Mouse (Mus musculus) stomach, postnatal 0 days (tissue): ENCODE measurements around the gene Gria2. TPM values are rescaled to one million over a fixed set of nuclear protein-coding genes. Genes with fewer than 3 reads are reported as not detected.

Source experiments
- ATAC-seq: fragments of 200-750 bp; cut with Nextera tagmentation; 2 replicates; pipeline ENCODE4 v1.8.0; 2017; ENCODE audit not compliant: low FRiP score, low TSS enrichment
- DNase-seq: peaks from one replicate; pipeline ENCODE4 v3.0.0-alpha.2; 2016; ENCODE audit warnings: low spot score
- H3K27ac ChIP-seq: fragments of 300-500 bp; sonication (generic); replicated peaks from 2 replicates; pipeline ENCODE4 v1.5.1; 2014; ENCODE audit warnings: mild to moderate bottlenecking, control low read depth
- H3K27me3 ChIP-seq: fragments of 300-500 bp; sonication (generic); 2 replicates; pipeline ENCODE4 v1.6.1; 2014; ENCODE audit warnings: low read length; ENCODE audit not compliant: control insufficient read depth, insufficient read depth
- H3K36me3 ChIP-seq: fragments of 300-500 bp; sonication (generic); 2 replicates; pipeline ENCODE4 v1.6.1; 2014; ENCODE audit warnings: low read length, mixed read lengths; ENCODE audit not compliant: control insufficient read depth, insufficient read depth
- H3K4me1 ChIP-seq: fragments of 300-500 bp; sonication (generic); replicated peaks from 2 replicates; pipeline ENCODE4 v1.6.1; 2014; ENCODE audit warnings: antibody characterized with exemption; ENCODE audit not compliant: control insufficient read depth, insufficient read depth
- H3K4me2 ChIP-seq: fragments of 300-500 bp; sonication (generic); replicated peaks from 2 replicates; pipeline ENCODE4 v1.6.1; 2014; ENCODE audit warnings: low read depth, mild to moderate bottlenecking, control low read depth, moderate library complexity
- H3K4me3 ChIP-seq: fragments of 300-500 bp; sonication (generic); 2 replicates; pipeline ENCODE4 v1.5.1; 2014; ENCODE audit warnings: low read depth, low read length, control low read depth
- H3K9ac ChIP-seq: fragments of 300-500 bp; sonication (generic); 2 replicates; pipeline ENCODE4 v1.6.1; 2014; ENCODE audit warnings: mild to moderate bottlenecking, low read length, control low read depth, mixed read lengths
- H3K9me3 ChIP-seq: fragments of 300-500 bp; sonication (generic); 2 replicates; pipeline ENCODE4 v1.6.1; 2016; ENCODE audit warnings: low read length; ENCODE audit not compliant: control insufficient read depth
- CTCF ChIP-seq: IDR thresholded peaks from 2 replicates; pipeline ENCODE4 v1.5.1; 2016; ENCODE audit warnings: antibody characterized with exemption, low read depth, mild to moderate bottlenecking, moderate library complexity
- EP300 ChIP-seq: optimal IDR thresholded peaks from 2 replicates; pipeline ENCODE3; 2016; ENCODE audit warnings: antibody characterized with exemption
- WGBS: fragments of 180-500 bp; shearing (Covaris S2); extraction: QIAGEN DNeasy Blood & Tissue Kit; methylation state at CpG from one replicate; pipeline ENCODE4 v1.1.7; 2014; 5-methylcytosine and 5-hydroxymethylcytosine counted together
- polyA plus RNA-seq: library from polyadenylated mRNA; unstranded; fragments of >200 nt; fragmentation: Nextera tagmentation; extraction: Ambion mirVana; gene quantifications from 2 replicates; pipeline ENCODE4 v1.2.1, GENCODE M21; 2015

The Gria2 gene
- polyA plus RNA-seq, 1 experiment from 2014 or later, result 0.96 TPM

GRCm38 (mm10) chr3:80818619-80819018 is 16.0 kb upstream of the Gria2 start:
- TF ChIP-seq CTCF (no peak), EP300 (no peak)
- H3K9me3 ChIP-seq, result no peaks in the 10 kb centered on the region
- H3K27ac ChIP-seq, result no peak overlapping the region
- no peak overlapping the region for H3K4me2 ChIP-seq
- ATAC-seq, result no peak
- DNase-seq, result no peak
- no peaks in the 10 kb centered on the region for H3K4me1 ChIP-seq
- H3K27me3 ChIP-seq, result no peaks in the 10 kb centered on the region
- no peak overlapping the region for H3K4me3 ChIP-seq
- no peaks in the 10 kb centered on the region for H3K36me3 ChIP-seq
- no peak overlapping the region for H3K9ac ChIP-seq
- 95% methylated on average over 1 of the region's 1 CpGs for WGBS

GRCm38 (mm10) chr3:80813734-80814133 is 11.1 kb upstream of the Gria2 start:
- TF ChIP-seq CTCF (no peak), EP300 (no peak)
- no peaks in the 10 kb centered on the region for H3K4me1 ChIP-seq
- no peak overlapping the region for H3K9ac ChIP-seq
- H3K9me3 ChIP-seq, result no peaks in the 10 kb centered on the region
- H3K36me3 ChIP-seq, result no peaks in the 10 kb centered on the region
- H3K4me3 ChIP-seq, result no peak overlapping the region
- ATAC-seq, result no peak
- H3K27ac ChIP-seq, result no peak overlapping the region
- no peaks in the 10 kb centered on the region for H3K27me3 ChIP-seq
- DNase-seq, result no peak
- no peak overlapping the region for H3K4me2 ChIP-seq

GRCm38 (mm10) chr3:80812237-80812636 is 9.6 kb upstream of the Gria2 start:
- TF ChIP-seq EP300 (no peak), CTCF (no peak)
- no peaks in the 10 kb centered on the region for H3K4me1 ChIP-seq
- no peak overlapping the region for H3K9ac ChIP-seq
- no peaks in the 10 kb centered on the region for H3K36me3 ChIP-seq
- 63% methylated on average over 3 of the region's 3 CpGs for WGBS
- ATAC-seq (no peak), DNase-seq (no peak)
- H3K9me3 ChIP-seq, result no peaks in the 10 kb centered on the region
- H3K4me2 ChIP-seq, result no peak overlapping the region
- no peaks in the 10 kb centered on the region for H3K27me3 ChIP-seq
- no peak overlapping the region for H3K27ac ChIP-seq
- no peak overlapping the region for H3K4me3 ChIP-seq

- WGBS, result 8% methylated on average over 1 of the region's 1 CpGs
- DNase-seq (no peak), ATAC-seq (no peak)
- Histone ChIP-seq H3K9ac (no peak overlapping the region), H3K36me3 (no peaks in the 10 kb centered on the region), H3K4me2 (no peak overlapping the region), H3K27ac (no peak overlapping the region), H3K4me1 (no peaks in the 10 kb centered on the region), H3K4me3 (no peak overlapping the region), H3K9me3 (no peaks in the 10 kb centered on the region), H3K27me3 (peaks cover 3% of the 10 kb centered on the region; the same call in 1 of the 2 replicates)
- TF ChIP-seq CTCF, result peak; percentile 62
- TF ChIP-seq EP300, result no peak
Observed at GRCm38 (mm10) chr3:80805327-80805726, 2.7 kb upstream of the Gria2 start.

GRCm38 (mm10) chr3:80803811-80804210 is 1.2 kb upstream of the Gria2 start:
- DNase-seq (no peak), ATAC-seq (no peak)
- no peak overlapping the region for H3K9ac ChIP-seq
- no peak overlapping the region for H3K27ac ChIP-seq
- H3K36me3 ChIP-seq, result no peaks in the 10 kb centered on the region
- no peak for TF ChIP-seq CTCF
- no peak for TF ChIP-seq EP300
- H3K9me3 ChIP-seq, result no peaks in the 10 kb centered on the region
- peaks cover 3% of the 10 kb centered on the region; the same call in 1 of the 2 replicates for H3K27me3 ChIP-seq
- no peaks in the 10 kb centered on the region for H3K4me1 ChIP-seq
- no peak overlapping the region for H3K4me3 ChIP-seq
- WGBS, result 72% methylated on average over 1 of the region's 1 CpGs
- no peak overlapping the region for H3K4me2 ChIP-seq

- DNase-seq (no peak), ATAC-seq (no peak)
- H3K9ac ChIP-seq, result no peak overlapping the region
- H3K4me1 ChIP-seq, result no peaks in the 10 kb centered on the region
- H3K9me3 ChIP-seq, result no peaks in the 10 kb centered on the region
- 59% methylated on average over 8 of the region's 8 CpGs for WGBS
- no peak overlapping the region for H3K4me2 ChIP-seq
- no peak overlapping the region for H3K4me3 ChIP-seq
- no peaks in the 10 kb centered on the region for H3K36me3 ChIP-seq
- no peak overlapping the region for H3K27ac ChIP-seq
- TF ChIP-seq EP300 (no peak), CTCF (no peak)
- peaks cover 3% of the 10 kb centered on the region; the same call in 1 of the 2 replicates for H3K27me3 ChIP-seq
Observed at GRCm38 (mm10) chr3:80803211-80803610, 576 bp upstream of the Gria2 start.
